In genomic region chr17:47593215-47593853, GRCm38 (mm10) we compare ENCODE assay signal across 8 mouse cellular contexts. TPM values are rescaled to one million over a fixed set of nuclear protein-coding genes. Genes with fewer than 3 reads are reported as not detected.
DNase-seq lines count a peak whose midpoint lies in the region; ATAC-seq and TF ChIP-seq lines count a peak whose summit lies in the region.

No protein-coding gene starts in this region.

- H3K36me3 ChIP-seq in hindbrain, embryonic 10.5 days = peaks cover 23% of the 10 kb centered on the region
- H3K36me3 ChIP-seq in lung, postnatal 0 days (ENCODE audit: insufficient read depth, low read length) = no peaks in the 10 kb centered on the region

- H3K27me3 ChIP-seq in hindbrain, embryonic 10.5 days (ENCODE audit: insufficient read depth, poor library complexity, severe bottlenecking) = no peaks in the 10 kb centered on the region
- H3K27me3 ChIP-seq in lung, postnatal 0 days (replicated peaks; ENCODE audit: insufficient read depth, low read length) = no peaks in the 10 kb centered on the region

- H3K9ac ChIP-seq in lung, postnatal 0 days (replicated peaks; ENCODE audit: low read depth) = peak overlapping the region; percentile 72

- H3K27ac ChIP-seq in hindbrain, embryonic 10.5 days = peak overlapping the region; percentile 90
- peak overlapping the region; percentile 94 for H3K27ac ChIP-seq in lung, postnatal 0 days (ENCODE audit: low read length)

- peak; percentile 29 for TF ChIP-seq CTCF in lung, postnatal 0 days (IDR thresholded peaks at IDR 0.05)

- no peaks in the 10 kb centered on the region for H3K9me3 ChIP-seq in hindbrain, embryonic 10.5 days
- H3K9me3 ChIP-seq in lung, postnatal 0 days (ENCODE audit: low read length) = no peaks in the 10 kb centered on the region

- H3K4me3 ChIP-seq in hindbrain, embryonic 10.5 days = peak overlapping the region; percentile 66
- peak overlapping the region; percentile 76 for H3K4me3 ChIP-seq in lung, postnatal 0 days (ENCODE audit: low read depth, low read length)

- peak; percentile 96 for DNase-seq in MN1 (ENCODE audit: low spot score)
- peak; percentile 88 for DNase-seq in cerebellum, adult 9-10 months
- DNase-seq in hindbrain, embryonic 10.5 days (ENCODE audit: low spot score) = peak; percentile 93
- peak; percentile 92 for DNase-seq in layer of hippocampus, adult 9-11 months
- peak; percentile 98 for DNase-seq in lung, postnatal 0 days (ENCODE audit: low spot score)
- DNase-seq in ovary, postnatal 14 days (ENCODE audit: low spot score) = peak; percentile 90
- DNase-seq in thymus, postnatal 14 days = peak; percentile 98

- peak; percentile 87 for ATAC-seq in frontal cortex, adult (ENCODE audit: low TSS enrichment)
- peak; percentile 89 for ATAC-seq in lung, postnatal 0 days

- WGBS in hindbrain, embryonic 10.5 days = under 1% methylated on average over 63 of the region's 63 CpGs
- 2% methylated on average over 56 of the region's 63 CpGs for WGBS in lung, postnatal 0 days

- peak overlapping the region; percentile 91 for H3K4me2 ChIP-seq in lung, postnatal 0 days (replicated peaks; ENCODE audit: low read depth, low read length)

- H3K4me1 ChIP-seq in hindbrain, embryonic 10.5 days (replicated peaks) = peaks cover 50% of the 10 kb centered on the region
- H3K4me1 ChIP-seq in lung, postnatal 0 days (ENCODE audit: insufficient read depth, low read depth, low read length) = peaks cover 26% of the 10 kb centered on the region

- TF ChIP-seq EP300 in lung, postnatal 0 days (IDR thresholded peaks at IDR 0.05) = peak; percentile 11; the same call in 1 of the 2 replicates

RNA-seq across cellular contexts. Expression of gene Bysl, which starts 18.0 kb away (rescaled TPM):
- polyA plus RNA-seq in hindbrain, embryonic 10.5 days (2016; fragmentation: Nextera tagmentation; extraction: Ambion mirVana) = 39.0 and 40.6 TPM in 2 replicates
- polyA plus RNA-seq in lung, postnatal 0 days (2015; fragmentation: Nextera tagmentation; extraction: Ambion mirVana) = 9.9 and 10.4 TPM in 2 replicates

RNA-seq across cellular contexts. Expression of gene Med20, which starts 18.0 kb away (rescaled TPM):
- polyA plus RNA-seq in hindbrain, embryonic 10.5 days (2016; fragmentation: Nextera tagmentation; extraction: Ambion mirVana) = 41.2 and 45.9 TPM in 2 replicates
- 31.6 and 32.8 TPM in 2 replicates for polyA plus RNA-seq in lung, postnatal 0 days (2015; fragmentation: Nextera tagmentation; extraction: Ambion mirVana)

RNA-seq across cellular contexts. Expression of gene Gm20517, which starts 18.1 kb away (rescaled TPM):
- polyA plus RNA-seq in hindbrain, embryonic 10.5 days (2016; fragmentation: Nextera tagmentation; extraction: Ambion mirVana) = 1.9 and 2.1 TPM in 2 replicates
- 0.64 and 1.4 TPM in 2 replicates for polyA plus RNA-seq in lung, postnatal 0 days (2015; fragmentation: Nextera tagmentation; extraction: Ambion mirVana)

RNA-seq across cellular contexts. Expression of gene Usp49, which starts 37.2 kb away (rescaled TPM):
- polyA plus RNA-seq in hindbrain, embryonic 10.5 days (2016; fragmentation: Nextera tagmentation; extraction: Ambion mirVana) = 6.7 and 8.4 TPM in 2 replicates
- 3.3 and 4.1 TPM in 2 replicates for polyA plus RNA-seq in lung, postnatal 0 days (2015; fragmentation: Nextera tagmentation; extraction: Ambion mirVana)

Comparison
In these comparisons a context has a peak if more than half of its experiments do, and no peak if none do; other contexts are left out.
1. Peak in every context shown above with its lines: DNase-seq, ATAC-seq, H3K4me3 ChIP-seq and H3K27ac ChIP-seq.